22 mouse cellular contexts compared by ENCODE assay signal in genomic region chr16:26386159-26386558, GRCm38 (mm10). TPM values are rescaled to one million over a fixed set of nuclear protein-coding genes. Genes with fewer than 3 reads are reported as not detected.
A peak's percentile ranks its signal among the peaks of the same experiment; 100 is the strongest.
DNase-seq lines count a peak whose midpoint lies in the region; ATAC-seq and TF ChIP-seq lines count a peak whose summit lies in the region.
"Had no signal": no experiment of that assay in that cellular context is flagged by ENCODE, and none has a peak within 500 bp of the region (broad histone marks: within the 10 kb centered on the region; RNA-seq: fewer than 3 reads in every experiment).

No protein-coding gene starts in this region.

- no peak overlapping the region for H3K4me3 ChIP-seq in liver, adult 2 months (ENCODE audit: insufficient read depth, low read depth, low read length)
- no peak overlapping the region for H3K4me3 ChIP-seq in liver, embryonic 16.5 days (ENCODE audit: low read depth, low read length)
- H3K4me3 ChIP-seq in liver, embryonic 11.5 days (ENCODE audit: low read depth, low read length) = no peak overlapping the region
- no peak overlapping the region for H3K4me3 ChIP-seq in liver, postnatal 0 days (ENCODE audit: low read depth, low read length)
- no peak overlapping the region for H3K4me3 ChIP-seq in liver, embryonic 12.5 days

- H3K4me2 ChIP-seq in liver, embryonic 16.5 days (ENCODE audit: low read depth, low read length) = no peak overlapping the region
- H3K4me2 ChIP-seq in liver, embryonic 11.5 days = no peak overlapping the region
- no peak overlapping the region for H3K4me2 ChIP-seq in liver, postnatal 0 days (ENCODE audit: low read depth, low read length)
- no peak overlapping the region for H3K4me2 ChIP-seq in liver, embryonic 12.5 days

- H3K79me2 ChIP-seq in liver, adult 2 months (ENCODE audit: control insufficient read depth, insufficient read depth, low read length) = no peaks in the 10 kb centered on the region

- H3K9me3 ChIP-seq in liver, embryonic 16.5 days (replicated peaks; ENCODE audit: control insufficient read depth, low read length) = no peaks in the 10 kb centered on the region
- no peaks in the 10 kb centered on the region for H3K9me3 ChIP-seq in liver, embryonic 11.5 days (ENCODE audit: control insufficient read depth, low read length)
- no peaks in the 10 kb centered on the region for H3K9me3 ChIP-seq in liver, postnatal 0 days (ENCODE audit: low read length)
- no peaks in the 10 kb centered on the region for H3K9me3 ChIP-seq in liver, embryonic 12.5 days (replicated peaks)

- 18% methylated on average over 2 of the region's 2 CpGs for whole genome bisulfite sequencing in liver, adult 2 months
- 53% methylated on average over 2 of the region's 2 CpGs for WGBS in liver, embryonic 16.5 days (ENCODE audit: insufficient replicate concordance)
- 71% methylated on average over 2 of the region's 2 CpGs for WGBS in liver, embryonic 11.5 days
- WGBS in liver, postnatal 0 days (ENCODE audit: insufficient replicate concordance) = 54% methylated on average over 2 of the region's 2 CpGs
- 70% methylated on average over 2 of the region's 2 CpGs for WGBS in liver, embryonic 12.5 days (ENCODE audit: insufficient replicate concordance)

- no peak overlapping the region for H3K27ac ChIP-seq in liver, adult 2 months (replicated peaks; ENCODE audit: insufficient read depth, low read depth, low read length)
- H3K27ac ChIP-seq in liver, embryonic 16.5 days (ENCODE audit: low read length) = no peak overlapping the region
- no peak overlapping the region for H3K27ac ChIP-seq in liver, embryonic 11.5 days (ENCODE audit: low read depth, low read length)
- 0 out of 2 replicates have a peak overlapping the region, but pooled peaks have one; percentile 16 for H3K27ac ChIP-seq in liver, postnatal 0 days (ENCODE audit: low read depth)
- no peak overlapping the region for H3K27ac ChIP-seq in liver, embryonic 12.5 days

- no peaks in the 10 kb centered on the region for H3K36me3 ChIP-seq in liver, adult 2 months (ENCODE audit: control insufficient read depth, insufficient read depth, low read length)
- no peaks in the 10 kb centered on the region for H3K36me3 ChIP-seq in liver, embryonic 16.5 days (ENCODE audit: control insufficient read depth, insufficient read depth)
- no peaks in the 10 kb centered on the region; the same call in 1 of the 2 replicates for H3K36me3 ChIP-seq in liver, embryonic 11.5 days (ENCODE audit: control insufficient read depth, insufficient read depth, low read length)
- H3K36me3 ChIP-seq in liver, postnatal 0 days (replicated peaks; ENCODE audit: insufficient read depth, low read length) = no peaks in the 10 kb centered on the region
- H3K36me3 ChIP-seq in liver, embryonic 12.5 days = no peaks in the 10 kb centered on the region
- H3K36me3 ChIP-seq: G1E had no signal

- no peak for TF ChIP-seq EP300 in liver, postnatal 0 days (IDR thresholded peaks at IDR 0.05; ENCODE audit: low read depth)

- peaks cover 12% of the 10 kb centered on the region for H3K4me1 ChIP-seq in liver, adult 2 months (ENCODE audit: control insufficient read depth, insufficient read depth, low read length)
- no peaks in the 10 kb centered on the region; the same call in 1 of the 2 replicates for H3K4me1 ChIP-seq in liver, embryonic 16.5 days (ENCODE audit: control insufficient read depth, low read depth, low read length)
- no peaks in the 10 kb centered on the region for H3K4me1 ChIP-seq in liver, embryonic 11.5 days (replicated peaks; ENCODE audit: control insufficient read depth, insufficient read depth, low read length)
- H3K4me1 ChIP-seq in liver, postnatal 0 days (ENCODE audit: insufficient read depth) = peaks cover 10% of the 10 kb centered on the region
- H3K4me1 ChIP-seq in liver, embryonic 12.5 days = no peaks in the 10 kb centered on the region

- no peak for TF ChIP-seq POLR2A in liver, adult 2 months (IDR thresholded peaks at IDR 0.05; ENCODE audit: extremely low read depth, insufficient read depth, low read length)

- peak; percentile 74 for DNase-seq in liver, adult 2 months (ENCODE audit: extremely low read depth, low read depth, low spot score)
- DNase-seq in liver = no peak
- no peak for DNase-seq in liver, embryonic 11.5 days (ENCODE audit: low spot score)
- DNase-seq in liver, postnatal 0 days = no peak
- DNase-seq: adrenal gland, adult 2 months; adrenal gland, adult 8-10 months; adrenal gland, postnatal 10 days; adrenal gland, postnatal 14 days; adrenal gland, postnatal 25 days; adrenal gland, postnatal 36 days; B cell, adult 2 months; cerebellum, adult 11 months; cerebellum, adult 11-12 months; cerebellum, adult 18-20 months had no signal

- no peaks in the 10 kb centered on the region for H3K27me3 ChIP-seq in liver, adult 2 months (ENCODE audit: control insufficient read depth, insufficient read depth, low read length)
- H3K27me3 ChIP-seq in liver, embryonic 16.5 days (ENCODE audit: control insufficient read depth, insufficient read depth, low read depth, low read length) = no peaks in the 10 kb centered on the region
- no peaks in the 10 kb centered on the region for H3K27me3 ChIP-seq in liver, embryonic 11.5 days (replicated peaks; ENCODE audit: control insufficient read depth, insufficient read depth, low read length)
- no peaks in the 10 kb centered on the region for H3K27me3 ChIP-seq in liver, postnatal 0 days (ENCODE audit: insufficient read depth, low read length)
- no peaks in the 10 kb centered on the region for H3K27me3 ChIP-seq in liver, embryonic 12.5 days (replicated peaks)
- H3K27me3 ChIP-seq: Patski had no signal

- no peak for TF ChIP-seq CTCF in liver, adult 2 months (IDR thresholded peaks at IDR 0.05; ENCODE audit: low read depth, low read length)
- TF ChIP-seq CTCF in liver, postnatal 0 days (IDR thresholded peaks at IDR 0.05; ENCODE audit: low read depth) = no peak

- no peak overlapping the region for H3K9ac ChIP-seq in liver, adult 2 months (ENCODE audit: low read depth, low read length)
- H3K9ac ChIP-seq in liver, embryonic 16.5 days (ENCODE audit: low read depth, low read length) = no peak overlapping the region
- no peak overlapping the region for H3K9ac ChIP-seq in liver, embryonic 11.5 days (ENCODE audit: low read depth, low read length)
- no peak overlapping the region for H3K9ac ChIP-seq in liver, postnatal 0 days (replicated peaks)
- no peak overlapping the region for H3K9ac ChIP-seq in liver, embryonic 12.5 days

- ATAC-seq in liver, embryonic 16.5 days (ENCODE audit: low read depth) = 0 out of 2 replicates have a peak, but pooled peaks have one; percentile 30
- ATAC-seq in liver, embryonic 11.5 days (replicated peaks; ENCODE audit: low FRiP score) = no peak
- ATAC-seq in liver, postnatal 0 days = no peak
- no peak for ATAC-seq in liver, embryonic 12.5 days
- ATAC-seq: activated CD4-positive, CD25-positive, alpha-beta regulatory T cell, adult 4 months; CD4-positive, CD25-positive, alpha-beta regulatory T cell, adult 4 months; Patski had no signal

RNA-seq across cellular contexts. Expression of gene Cldn1, which starts 14.5 kb away (rescaled TPM):
- 39.0 and 59.5 TPM in 2 replicates for total RNA-seq in liver, adult 2 months (2014; rRNA removed)
- 36.2 and 40.3 TPM in 2 replicates for polyA plus RNA-seq in liver, adult 2 months (2012; rRNA removed)
- 99.6 and 122 TPM in 2 replicates for polyA plus RNA-seq in liver, embryonic 16.5 days (2015; fragmentation: Nextera tagmentation; extraction: Ambion mirVana)
- 12.2 and 13.7 TPM in 2 replicates for polyA plus RNA-seq in liver, embryonic 11.5 days (2014; fragmentation: Nextera tagmentation; extraction: Ambion mirVana)
- polyA plus RNA-seq in liver, postnatal 0 days (2015; fragmentation: Nextera tagmentation; extraction: Ambion mirVana) = 90.0 and 101 TPM in 2 replicates
- 14.2 and 15.3 TPM in 2 replicates for polyA plus RNA-seq in liver, embryonic 12.5 days (2016; fragmentation: Nextera tagmentation; extraction: Ambion mirVana)
- total RNA-seq: CH12.LX, MEL had no signal
- polyA plus RNA-seq: activated CD4-positive, CD25-positive, alpha-beta regulatory T cell, adult 4 months; CD4-positive, CD25-positive, alpha-beta regulatory T cell, adult 4 months; G1E had no signal
